Mouse (Mus musculus): ENCODE results near the gene Slc9a8. TPM values are rescaled to one million over a fixed set of nuclear protein-coding genes. Genes with fewer than 3 reads are reported as not detected.

Gene Slc9a8
- total RNA-seq, 2 experiments from 2014 or later, result 26.2 to 32.4 TPM

- no peak for DNase-seq (ENCODE audit: low spot score in 2 of 2)
These were observed 25.7 kb downstream of the Slc9a8 start for GRCm38 (mm10) chr2:167447207-167447606.

GRCm38 (mm10) chr2:167447629-167448028, 26.1 kb downstream of the Slc9a8 start:
- no peak for DNase-seq (ENCODE audit: low spot score in 2 of 2)

GRCm38 (mm10) chr2:167449331-167450275, 28.1 kb downstream of the Slc9a8 start:
- no peak for DNase-seq (ENCODE audit: low spot score in 2 of 2)

GRCm38 (mm10) chr2:167450647-167451046, 29.1 kb downstream of the Slc9a8 start:
- no peak for DNase-seq (ENCODE audit: low spot score in 2 of 2)

- peak; percentile 36 to 49 for DNase-seq (ENCODE audit: low spot score in 2 of 2)
These were observed 32.3 kb downstream of the Slc9a8 start for GRCm38 (mm10) chr2:167453814-167454213.

- DNase-seq (ENCODE audit: low spot score in 2 of 2), result no peak
These were observed 35.0 kb downstream of the Slc9a8 start for GRCm38 (mm10) chr2:167456361-167457020.

GRCm38 (mm10) chr2:167457213-167457612, 35.7 kb downstream of the Slc9a8 start:
- DNase-seq (ENCODE audit: low spot score in 2 of 2), result no peak

GRCm38 (mm10) chr2:167458548-167458947, 37.0 kb downstream of the Slc9a8 start:
- DNase-seq (ENCODE audit: low spot score in 2 of 2), result no peak

GRCm38 (mm10) chr2:167459071-167459865, 37.8 kb downstream of the Slc9a8 start:
- DNase-seq (ENCODE audit: low spot score in 2 of 2), result no peak

GRCm38 (mm10) chr2:167462954-167463353, 41.4 kb downstream of the Slc9a8 start:
- DNase-seq (ENCODE audit: low spot score in 2 of 2), result peak in 1 of 2 experiments; percentile 60

- DNase-seq (ENCODE audit: low spot score in 2 of 2), result no peak
These were observed 42.3 kb downstream of the Slc9a8 start for GRCm38 (mm10) chr2:167463802-167464201.

- DNase-seq (ENCODE audit: low spot score in 2 of 2), result no peak
These were observed 44.4 kb downstream of the Slc9a8 start for GRCm38 (mm10) chr2:167465951-167466350.

GRCm38 (mm10) chr2:167467214-167467613, 45.7 kb downstream of the Slc9a8 start:
- DNase-seq (ENCODE audit: low spot score in 2 of 2), result no peak

- DNase-seq (ENCODE audit: low spot score in 2 of 2), result no peak
These were observed 46.9 kb downstream of the Slc9a8 start for GRCm38 (mm10) chr2:167468444-167468843.

- DNase-seq (ENCODE audit: low spot score in 2 of 2), result no peak
These were observed 49.1 kb downstream of the Slc9a8 start for GRCm38 (mm10) chr2:167470611-167471010.

- no peak for DNase-seq (ENCODE audit: low spot score in 2 of 2)
These were observed 50.1 kb downstream of the Slc9a8 start for GRCm38 (mm10) chr2:167471585-167471984.

- no peak for DNase-seq (ENCODE audit: low spot score in 2 of 2)
These were observed 52.7 kb downstream of the Slc9a8 start for GRCm38 (mm10) chr2:167474218-167474617.

- no peak for DNase-seq (ENCODE audit: low spot score in 2 of 2)
These were observed 54.1 kb downstream of the Slc9a8 start for GRCm38 (mm10) chr2:167475596-167475995.

- DNase-seq (ENCODE audit: low spot score in 2 of 2), result peak; percentile 54 to 56
These were observed 54.7 kb downstream of the Slc9a8 start for GRCm38 (mm10) chr2:167476200-167476688.

GRCm38 (mm10) chr2:167476762-167477161, 55.2 kb downstream of the Slc9a8 start:
- no peak for DNase-seq (ENCODE audit: low spot score in 2 of 2)

- DNase-seq (ENCODE audit: low spot score in 2 of 2), result no peak
These were observed 56.6 kb downstream of the Slc9a8 start for GRCm38 (mm10) chr2:167478128-167478527.

All from left cerebral cortex, adult 18-20 months (tissue).